In the genomic region with DNA sequence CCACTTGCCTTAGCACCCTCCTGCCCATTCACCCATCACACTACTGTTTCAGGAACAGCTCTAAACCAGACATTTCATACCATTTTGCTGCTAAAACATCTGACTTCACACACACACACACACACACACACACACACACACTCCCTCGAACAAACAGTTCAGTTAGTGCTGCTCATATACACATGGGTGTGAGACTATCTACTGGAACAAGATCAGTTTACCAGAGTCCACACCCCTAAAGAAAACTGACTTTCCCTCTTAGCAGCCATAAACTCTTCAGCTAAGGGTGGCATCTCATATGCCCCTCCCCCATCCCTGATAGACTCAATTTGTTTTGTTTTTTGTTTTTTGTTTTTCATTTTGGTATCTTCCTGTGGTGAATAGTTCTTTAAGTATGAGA, we compare ENCODE assay signal across 23 mouse cellular contexts.
DNase-seq lines count a peak whose midpoint lies in the region; ATAC-seq and TF ChIP-seq lines count a peak whose summit lies in the region.
"Had no signal": no experiment of that assay in that cellular context is flagged by ENCODE, and none has a peak within 500 bp of the region (broad histone marks: within the 10 kb centered on the region; RNA-seq: fewer than 3 reads in every experiment).

No protein-coding gene starts in this region.

- no peak for TF ChIP-seq POLR2A in kidney, adult 2 months (IDR thresholded peaks at IDR 0.05; ENCODE audit: low read depth, low read length)
- TF ChIP-seq POLR2A in MEL (IDR thresholded peaks at IDR 0.05; ENCODE audit: control insufficient read depth in 1 of 2, insufficient read depth in 1 of 2, low read depth in 1 of 2, low read length in 2 of 2, poor library complexity in 1 of 2), result no peak

- H3K4me2 ChIP-seq in intestine, postnatal 0 days (replicated peaks; ENCODE audit: low read depth), result peak overlapping the region; percentile 24
- H3K4me2 ChIP-seq in stomach, postnatal 0 days (replicated peaks; ENCODE audit: low read depth), result no peak overlapping the region
- H3K4me2 ChIP-seq: embryonic facial prominence, embryonic 15.5 days; hindbrain, embryonic 12.5 days had no signal

- H3K4me3 ChIP-seq in kidney, adult 2 months (ENCODE audit: insufficient read depth, low read depth, low read length), result no peak overlapping the region
- no peak overlapping the region for H3K4me3 ChIP-seq in MEL (ENCODE audit: control insufficient read depth in 1 of 2, insufficient read depth in 1 of 2, low read depth in 2 of 2, low read length in 2 of 2)
- H3K4me3 ChIP-seq in intestine, postnatal 0 days (ENCODE audit: low read depth, low read length), result no peak overlapping the region
- no peak overlapping the region for H3K4me3 ChIP-seq in stomach, postnatal 0 days (ENCODE audit: low read depth, low read length)
- H3K4me3 ChIP-seq: embryonic facial prominence, embryonic 15.5 days; heart, embryonic 10.5 days; hindbrain, embryonic 12.5 days had no signal

- 49% methylated on average over 1 of the region's 1 CpGs for WGBS in kidney, adult 2 months
- WGBS in intestine, postnatal 0 days, result 43% methylated on average over 1 of the region's 1 CpGs
- 67% methylated on average over 1 of the region's 1 CpGs for WGBS in stomach, postnatal 0 days

- no peaks in the 10 kb centered on the region for H3K9me3 ChIP-seq in MEL (replicated peaks; ENCODE audit: insufficient read depth, low read length)
- no peaks in the 10 kb centered on the region for H3K9me3 ChIP-seq in intestine, postnatal 0 days (ENCODE audit: control insufficient read depth)
- no peaks in the 10 kb centered on the region for H3K9me3 ChIP-seq in stomach, postnatal 0 days (ENCODE audit: control insufficient read depth, low read length)
- H3K9me3 ChIP-seq: embryonic facial prominence, embryonic 15.5 days; G1E; heart, embryonic 10.5 days; hindbrain, embryonic 12.5 days had no signal

- H3K79me2 ChIP-seq in MEL (ENCODE audit: control insufficient read depth, insufficient read depth, low read length, poor library complexity), result no peaks in the 10 kb centered on the region

- no peaks in the 10 kb centered on the region for H3K27me3 ChIP-seq in kidney, adult 2 months (replicated peaks; ENCODE audit: control insufficient read depth, insufficient read depth, low read length)
- no peaks in the 10 kb centered on the region for H3K27me3 ChIP-seq in MEL (ENCODE audit: control insufficient read depth in 1 of 2, insufficient read depth in 2 of 2, low read length in 2 of 2)
- H3K27me3 ChIP-seq in intestine, postnatal 0 days (replicated peaks; ENCODE audit: control insufficient read depth, insufficient read depth, low read length), result no peaks in the 10 kb centered on the region
- no peaks in the 10 kb centered on the region for H3K27me3 ChIP-seq in stomach, postnatal 0 days (ENCODE audit: control insufficient read depth, insufficient read depth, low read length)
- H3K27me3 ChIP-seq: embryonic facial prominence, embryonic 15.5 days; hindbrain, embryonic 12.5 days had no signal

- H3K4me1 ChIP-seq in kidney, adult 2 months (ENCODE audit: control insufficient read depth, insufficient read depth, low read length), result peaks cover 15% of the 10 kb centered on the region; the same call in 1 of the 2 replicates
- no peaks in the 10 kb centered on the region for H3K4me1 ChIP-seq in MEL (ENCODE audit: control insufficient read depth in 1 of 2, insufficient read depth in 2 of 2, low read length in 2 of 2)
- H3K4me1 ChIP-seq in intestine, postnatal 0 days (replicated peaks; ENCODE audit: control insufficient read depth, insufficient read depth, low read length), result peaks cover 14% of the 10 kb centered on the region; the same call in 1 of the 2 replicates
- no peaks in the 10 kb centered on the region for H3K4me1 ChIP-seq in stomach, postnatal 0 days (replicated peaks; ENCODE audit: control insufficient read depth, insufficient read depth)
- H3K4me1 ChIP-seq: hindbrain, embryonic 12.5 days had no signal

- ATAC-seq in intestine, postnatal 0 days, result peak; percentile 29; the same call in 1 of the 2 replicates
- peak; percentile 67 for ATAC-seq in stomach, postnatal 0 days (ENCODE audit: low FRiP score, low TSS enrichment)
- ATAC-seq: CD4-positive, CD25-positive, alpha-beta regulatory T cell, adult 4 months; forebrain, embryonic 16.5 days; hindbrain, embryonic 16.5 days had no signal

- peaks cover 2% of the 10 kb centered on the region; the same call in 1 of the 2 replicates for H3K36me3 ChIP-seq in kidney, adult 2 months (ENCODE audit: control insufficient read depth, insufficient read depth, low read length)
- peaks cover 2 to 3% of the 10 kb centered on the region in 2 experiments; a peak in 2 of 4 replicates for H3K36me3 ChIP-seq in MEL (ENCODE audit: control insufficient read depth in 1 of 2, insufficient read depth in 2 of 2, low read length in 2 of 2)
- H3K36me3 ChIP-seq in intestine, postnatal 0 days (ENCODE audit: control insufficient read depth, insufficient read depth), result 0 out of 2 replicates have a peak, but pooled peaks cover 5% of the 10 kb centered on the region
- H3K36me3 ChIP-seq in stomach, postnatal 0 days (ENCODE audit: control insufficient read depth, insufficient read depth, low read length), result 0 out of 2 replicates have a peak, but pooled peaks cover 5% of the 10 kb centered on the region

- no peak overlapping the region for H3K9ac ChIP-seq in MEL (ENCODE audit: control insufficient read depth, low read depth, low read length, poor library complexity, severe bottlenecking)
- H3K9ac ChIP-seq in intestine, postnatal 0 days (ENCODE audit: low read depth, low read length), result no peak overlapping the region
- H3K9ac ChIP-seq in stomach, postnatal 0 days (ENCODE audit: low read length), result no peak overlapping the region
- H3K9ac ChIP-seq: embryonic facial prominence, embryonic 15.5 days; hindbrain, embryonic 12.5 days had no signal

- TF ChIP-seq CTCF in kidney, adult 2 months (conservative IDR thresholded peaks at IDR 0.05; ENCODE audit: insufficient read depth, insufficient read length, low read depth, low read length), result no peak
- no peak for TF ChIP-seq CTCF in MEL (IDR thresholded peaks at IDR 0.05 in 2 of 3, conservative IDR thresholded peaks at IDR 0.05 in 1 of 3; ENCODE audit: control insufficient read depth in 1 of 3, insufficient read depth in 1 of 3, low read depth in 2 of 3, low read length in 3 of 3, poor library complexity in 1 of 3, severe bottlenecking in 1 of 3)
- TF ChIP-seq CTCF in intestine, postnatal 0 days (IDR thresholded peaks at IDR 0.05; ENCODE audit: low read depth), result no peak
- no peak for TF ChIP-seq CTCF in stomach, postnatal 0 days (IDR thresholded peaks at IDR 0.05; ENCODE audit: low read depth)

- peak overlapping the region; percentile 82 for H3K27ac ChIP-seq in kidney, adult 2 months (ENCODE audit: insufficient read depth, low read depth, low read length)
- H3K27ac ChIP-seq in MEL (ENCODE audit: control insufficient read depth, low read depth, low read length), result no peak overlapping the region
- peak overlapping the region; percentile 76 for H3K27ac ChIP-seq in intestine, postnatal 0 days (ENCODE audit: low read depth, low read length)
- H3K27ac ChIP-seq in stomach, postnatal 0 days (replicated peaks), result peak overlapping the region; percentile 58; the same call in 1 of the 2 replicates
- H3K27ac ChIP-seq: embryonic facial prominence, embryonic 15.5 days; heart, embryonic 10.5 days; hindbrain, embryonic 12.5 days had no signal

- DNase-seq in kidney, adult 2 months, result no peak
- no peak for DNase-seq in kidney, postnatal 36 days
- DNase-seq in MEL (ENCODE audit: low read depth, low spot score), result peak; percentile 9
- peak; percentile 31 for DNase-seq in stomach, postnatal 0 days (ENCODE audit: low spot score)
- DNase-seq in thymus, postnatal 10 days (ENCODE audit: low spot score in 2 of 2), result no peak
- no peak for DNase-seq in cerebellum, adult 9-11 months
- DNase-seq: adrenal gland, postnatal 14 days; B cell, adult 2 months; cerebellum, adult 2 months; cerebellum, postnatal 14 days; embryo, embryonic 11 days; gastrocnemius, postnatal 10 days; heart, adult 18-20 months; heart, postnatal 10 days; heart, postnatal 4 days had no signal

- TF ChIP-seq EP300 in MEL (IDR thresholded peaks at IDR 0.05; ENCODE audit: low read depth in 1 of 2, low read length in 2 of 2), result no peak
- TF ChIP-seq EP300 in stomach, postnatal 0 days (optimal IDR thresholded peaks at IDR 0.05), result no peak

- no peak for TF ChIP-seq RAD21 in MEL (IDR thresholded peaks at IDR 0.05; ENCODE audit: low read depth, low read length)

TF ChIP-seq in MEL, 35 proteins besides CTCF, POLR2A, EP300 and RAD21:
- TF ChIP-seq MAFK (IDR thresholded peaks at IDR 0.05; ENCODE audit: borderline replicate concordance, low read depth, low read length) (no peak), E2F4 (IDR thresholded peaks at IDR 0.05; ENCODE audit: borderline replicate concordance, low read depth, low read length) (no peak), MYC (IDR thresholded peaks at IDR 0.05; ENCODE audit: low read depth, low read length) (no peak), USF1 (IDR thresholded peaks at IDR 0.05; ENCODE audit: low read depth, low read length) (no peak), SIN3A (IDR thresholded peaks at IDR 0.05; ENCODE audit: low read length) (no peak)
TF ChIP-seq in MEL: peak in this region for 0.

Comparison
In these comparisons a context has a peak if more than half of its experiments do, and no peak if none do; other contexts are left out.
1. DNase-seq: peak in MEL (single experiment) and stomach, postnatal 0 days (single experiment); none in kidney, adult 2 months (single experiment), kidney, postnatal 36 days (0 of 2), thymus, postnatal 10 days (0 of 2) and cerebellum, adult 9-11 months (single experiment).